Mouse (Mus musculus) A20 (cell line): ENCODE measurements around the gene Adgrl1.
"Not testable (repeated sequence)": the region's sequence is repeated elsewhere in the genome, so short reads cannot be mapped to it uniquely, and the experiment has no call there.

Experiments
- DNase-seq: peaks from one replicate; pipeline ENCODE4 v3.0.0-alpha.2; 2011; ENCODE audit warnings: low read depth, low spot score

The Adgrl1 gene

GRCm38 (mm10) chr8:83955106-83955957 lies 55.4 kb downstream of the Adgrl1 start, which contains the start of the genes Gm10644 and Asf1b:
Gene Gm10644 (minus strand): TSS chr8:83955205.
Gene Asf1b (plus strand): TSS chr8:83955507.
- DNase-seq, result peak; percentile 100

DNA sequence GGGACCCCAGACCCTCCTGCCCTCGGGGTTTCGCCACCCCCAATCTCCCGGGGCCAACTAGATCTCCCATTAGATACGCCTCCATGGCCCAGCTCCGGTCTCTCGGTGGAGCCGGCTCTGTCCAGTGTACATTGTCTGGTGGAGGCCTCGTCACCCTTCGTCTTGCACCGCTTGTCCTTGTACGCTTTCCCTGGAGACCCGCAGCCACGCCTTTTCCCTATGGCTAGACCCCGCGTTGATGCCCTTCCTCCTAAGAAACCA lies 56.0 kb downstream of the Adgrl1 start:
- DNase-seq, result no peak

DNA sequence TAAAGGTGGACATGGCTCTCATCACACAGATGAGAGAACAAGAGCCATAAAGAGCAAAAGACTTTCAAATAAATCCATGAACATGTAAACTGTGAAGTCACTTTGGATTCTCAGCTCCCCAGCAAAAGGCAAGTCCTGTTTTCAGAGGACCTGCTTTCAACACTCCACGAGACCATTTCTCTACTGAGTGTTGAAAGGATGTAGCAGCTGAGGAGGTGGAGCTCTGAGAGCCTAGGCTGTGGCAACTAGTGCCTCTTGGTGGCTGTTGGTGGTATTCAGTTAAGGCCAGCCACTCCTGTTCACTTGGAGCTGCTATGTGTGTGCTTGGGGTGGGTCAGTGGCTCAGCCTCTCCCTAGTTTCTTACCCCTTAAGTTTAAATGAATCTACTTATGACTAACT lies 56.9 kb downstream of the Adgrl1 start:
- peak; percentile 79 for DNase-seq

- DNase-seq, result no peak
Measured at GRCm38 (mm10) chr8:83964015-83964765, 64.3 kb downstream of the Adgrl1 start.

- no peak for DNase-seq
Measured at GRCm38 (mm10) chr8:83967701-83968100, 67.8 kb downstream of the Adgrl1 start.

- DNase-seq, result no peak
Measured at GRCm38 (mm10) chr8:83971121-83971520, 71.2 kb downstream of the Adgrl1 start.

GRCm38 (mm10) chr8:83971661-83972060 lies 71.8 kb downstream of the Adgrl1 start:
- no peak for DNase-seq

GRCm38 (mm10) chr8:83972150-83973120 lies 72.5 kb downstream of the Adgrl1 start, which contains the start of gene Prkaca:
Gene Prkaca (plus strand): TSS chr8:83972993.
- DNase-seq, result peak; percentile 98

DNA sequence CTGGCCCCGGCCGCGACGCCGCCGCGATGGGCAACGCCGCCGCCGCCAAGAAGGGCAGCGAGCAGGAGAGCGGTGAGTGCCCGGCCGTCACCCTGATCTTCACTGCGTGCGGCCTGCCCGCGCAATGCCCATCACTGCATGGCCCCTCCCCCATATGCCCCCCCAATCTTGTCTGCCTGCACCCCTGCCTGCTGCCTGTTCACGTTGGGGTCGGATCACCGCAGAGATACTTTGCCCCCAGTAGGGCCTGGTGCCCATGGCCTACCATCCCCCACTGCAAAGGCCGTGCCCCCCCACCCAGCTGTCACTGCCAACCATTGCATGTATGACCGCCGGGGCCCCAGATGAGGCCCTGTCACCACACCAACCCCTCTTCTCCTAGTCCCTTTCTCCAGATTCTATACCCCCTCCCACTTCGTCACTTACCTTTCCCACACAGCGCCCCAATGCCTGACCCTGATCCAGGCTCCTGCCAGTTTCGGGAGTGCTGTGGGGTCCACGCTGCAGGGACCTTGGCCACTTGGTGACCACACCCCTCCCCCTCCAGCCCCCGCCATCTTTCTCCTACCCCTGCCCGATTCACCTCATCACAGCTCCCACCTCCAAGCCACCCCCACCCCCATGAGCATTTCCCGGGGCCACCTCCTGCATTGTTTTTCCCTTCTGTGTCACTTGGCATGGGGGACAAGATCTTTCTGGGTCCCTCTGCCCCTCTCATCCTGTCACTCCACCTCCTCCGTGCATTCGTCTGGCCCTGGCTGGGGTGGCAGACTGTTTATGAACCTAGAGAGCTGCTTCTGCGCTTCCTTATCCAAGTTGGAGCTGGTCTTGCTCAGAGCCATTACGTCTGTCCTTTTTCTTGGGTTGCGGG lies 73.5 kb downstream of the Adgrl1 start:
- peak; percentile 37 for DNase-seq

- no peak for DNase-seq
Measured at GRCm38 (mm10) chr8:83974521-83974920, 74.6 kb downstream of the Adgrl1 start.

GRCm38 (mm10) chr8:83976101-83976630 lies 76.3 kb downstream of the Adgrl1 start:
- peak; percentile 45 for DNase-seq

- peak; percentile 36 for DNase-seq
Measured at GRCm38 (mm10) chr8:83976779-83977350, 77.0 kb downstream of the Adgrl1 start.

GRCm38 (mm10) chr8:83977646-83978045 lies 77.7 kb downstream of the Adgrl1 start:
- DNase-seq, result no peak

GRCm38 (mm10) chr8:83978200-83978599 lies 78.3 kb downstream of the Adgrl1 start:
- no peak for DNase-seq

GRCm38 (mm10) chr8:83980250-83980649 lies 80.3 kb downstream of the Adgrl1 start:
- DNase-seq, result no peak

DNA sequence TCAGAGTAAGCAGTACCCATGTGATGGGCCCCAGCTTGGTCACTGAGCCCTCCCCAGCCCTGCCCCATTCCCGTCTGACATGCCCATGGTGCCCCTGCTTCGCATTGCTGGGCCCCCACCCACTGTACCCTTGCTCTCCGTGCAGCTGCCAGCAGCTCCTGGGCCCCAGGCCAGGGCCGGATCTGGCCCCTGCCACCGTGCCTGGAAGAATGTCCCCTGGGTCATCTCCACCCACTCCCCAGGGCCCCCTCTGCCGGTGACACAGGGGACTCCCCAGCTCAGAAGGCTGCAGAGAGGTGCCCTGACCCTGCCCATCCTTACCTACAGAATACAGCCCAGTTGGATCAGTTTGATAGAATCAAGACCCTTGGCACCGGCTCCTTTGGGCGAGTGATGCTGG lies 80.9 kb downstream of the Adgrl1 start:
- no peak for DNase-seq

DNA sequence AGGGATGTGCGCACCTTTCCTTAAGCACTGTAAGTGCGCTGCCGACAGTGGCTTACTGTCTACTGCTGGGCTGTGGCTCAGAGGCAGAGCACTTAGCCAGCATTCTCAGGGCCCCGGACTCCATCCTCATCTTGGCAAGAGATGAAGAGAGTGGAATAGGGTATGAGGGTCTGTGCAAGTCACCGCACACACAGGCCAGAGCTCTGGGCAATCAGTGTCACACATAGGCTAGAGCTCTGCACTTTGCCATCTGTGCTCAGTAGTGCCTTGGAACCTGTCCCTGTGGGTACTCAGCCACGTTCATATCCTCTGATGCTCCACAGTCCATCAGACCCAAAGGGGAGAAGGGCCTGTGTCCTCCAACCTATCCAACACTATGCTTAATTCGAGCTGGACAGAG lies 81.6 kb downstream of the Adgrl1 start:
- no peak for DNase-seq

DNA sequence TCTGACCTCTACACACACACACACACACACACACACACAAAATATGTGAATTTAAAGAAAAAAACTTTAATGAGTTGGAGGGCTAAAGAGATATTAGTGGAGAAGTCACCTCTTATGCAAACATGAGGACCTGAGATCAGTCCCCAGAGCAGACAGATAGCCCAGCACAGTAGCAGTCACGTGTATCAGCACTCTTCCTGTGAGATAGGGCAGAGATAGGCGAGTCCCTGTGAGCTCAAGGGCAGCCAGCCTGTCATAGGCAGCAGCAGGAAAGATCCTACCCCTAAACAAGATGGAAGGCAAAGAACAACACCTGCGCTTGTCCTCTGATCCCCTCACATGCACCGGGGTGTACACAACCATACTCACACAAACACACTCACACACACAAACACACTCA lies 82.5 kb downstream of the Adgrl1 start:
- DNase-seq, result no peak

DNA sequence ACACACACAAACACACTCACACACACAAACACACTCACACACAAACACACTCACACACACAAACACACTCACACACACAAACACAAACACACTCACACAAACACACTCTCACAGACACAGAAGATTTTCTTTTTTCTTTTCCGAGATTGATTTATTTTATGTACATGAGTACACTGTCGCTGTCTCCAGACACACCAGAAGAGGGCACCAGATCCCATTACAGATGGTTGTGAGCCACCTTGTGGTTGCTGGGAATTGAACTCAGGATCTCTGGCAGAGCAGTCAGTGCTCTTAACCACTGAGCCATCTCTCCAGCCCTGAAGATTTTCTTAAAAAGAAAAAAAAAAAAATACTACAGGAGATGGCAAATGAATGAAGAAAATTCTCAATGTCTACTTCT lies 83.3 kb downstream of the Adgrl1 start:
- not testable (repeated sequence) for DNase-seq

DNA sequence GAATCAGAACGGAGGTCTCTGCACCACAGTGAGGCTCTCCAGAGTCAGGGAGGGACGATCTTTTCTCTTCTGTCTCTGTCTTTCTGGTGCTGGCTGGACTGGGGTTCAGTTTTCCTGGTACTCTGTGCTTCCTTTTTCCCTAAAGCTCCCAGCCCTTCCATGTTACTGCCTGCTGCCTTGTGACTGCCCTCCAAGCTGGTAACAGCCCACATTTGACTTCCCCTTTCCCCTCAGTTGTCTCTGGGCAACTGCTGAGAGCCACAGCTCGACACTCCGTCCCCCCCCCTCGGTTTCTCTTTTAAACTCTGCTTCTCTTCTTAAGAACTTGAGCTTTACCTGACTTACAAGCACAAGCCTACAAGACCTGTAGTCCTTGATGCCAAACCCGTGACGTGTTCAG lies 89.3 kb downstream of the Adgrl1 start:
- peak; percentile 68 for DNase-seq
